Mouse (Mus musculus) R1 (cell line): Measurements from ENCODE around the gene Ly6g6c.
A peak's percentile ranks its signal among the peaks of the same experiment; 100 is the strongest.

Experiments used
- DNase-seq: peaks from one replicate; pipeline ENCODE4 v3.0.0-alpha.2; 2018; ENCODE audit warnings: low read depth, low spot score

Ly6g6c gene

GRCm38 (mm10) chr17:35064951-35065947 is at the start of gene Ly6g6c:
Ly6g6c (plus strand) TSS chr17:35065388.
- peak; percentile 94 for DNase-seq

DNA sequence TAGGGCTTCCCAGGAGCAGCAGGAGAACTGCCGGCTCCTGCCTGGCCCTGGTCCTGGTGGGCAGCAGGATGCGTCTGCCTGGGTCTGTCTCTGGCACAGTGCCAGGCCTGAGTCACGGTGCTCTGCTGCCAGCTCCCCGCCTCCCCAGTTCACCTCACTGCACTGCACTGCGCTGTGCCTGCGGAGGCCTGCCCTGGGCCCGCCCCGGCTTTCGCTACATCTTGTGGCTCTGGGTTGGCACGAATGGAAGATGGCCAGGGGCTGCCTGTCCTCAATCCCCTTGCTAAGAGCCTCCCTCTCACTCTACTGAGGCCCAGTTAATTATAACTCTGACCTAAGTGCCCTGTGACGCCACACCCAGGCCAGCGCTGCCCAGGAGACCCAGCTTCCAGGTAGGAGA is 48.8 kb upstream of the Ly6g6c start, which contains the start of gene Vwa7:
TSS of gene Vwa7 (plus strand) at position 204 of the 400 bp plus-strand sequence.
- no peak for DNase-seq

DNA sequence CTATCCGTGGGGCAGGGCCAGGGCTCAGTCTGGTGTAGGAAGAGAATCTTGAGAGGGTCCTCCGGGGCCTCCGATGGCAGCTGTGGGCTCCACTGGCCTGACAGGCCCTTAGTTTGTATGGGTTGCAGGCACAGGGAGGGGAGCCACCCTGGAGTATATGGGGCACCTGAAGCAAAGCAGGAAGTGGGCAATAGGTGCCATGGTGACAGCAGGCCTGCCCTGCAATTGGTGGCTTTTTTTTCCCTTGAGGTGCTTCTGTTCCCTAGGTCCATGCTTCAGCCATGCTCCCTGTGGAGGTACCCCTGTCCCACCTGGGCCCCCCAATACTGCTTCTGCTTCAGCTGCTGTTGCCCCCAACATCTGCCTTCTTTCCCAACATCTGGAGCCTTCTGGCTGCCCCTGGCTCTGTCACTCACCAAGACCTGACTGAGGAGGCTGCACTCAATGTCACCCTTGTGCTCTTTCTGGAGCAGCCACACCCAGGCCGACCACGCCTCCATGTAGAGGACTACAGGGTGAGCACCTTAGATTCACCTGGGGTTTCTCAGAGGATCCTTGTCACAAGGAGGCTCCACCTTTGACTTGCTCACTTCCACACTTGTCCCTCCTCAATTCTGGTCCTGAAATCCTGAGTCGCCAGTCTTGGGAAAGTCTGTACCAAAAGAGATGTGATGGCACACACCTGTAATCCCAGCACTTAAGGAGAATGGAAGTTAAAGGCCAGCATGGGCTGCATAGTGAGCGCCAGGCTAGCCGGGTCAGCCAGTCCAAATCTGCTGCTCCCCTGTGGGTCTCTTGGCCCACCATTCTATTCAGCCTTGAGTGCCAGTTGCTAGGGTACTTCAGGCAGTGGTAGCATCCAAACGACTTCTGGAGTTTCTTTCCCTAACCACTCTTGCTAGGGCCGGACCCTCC is 48.1 kb upstream of the Ly6g6c start:
- no peak for DNase-seq

GRCm38 (mm10) chr17:35017706-35018030 is 47.5 kb upstream of the Ly6g6c start:
- DNase-seq, result no peak

DNA sequence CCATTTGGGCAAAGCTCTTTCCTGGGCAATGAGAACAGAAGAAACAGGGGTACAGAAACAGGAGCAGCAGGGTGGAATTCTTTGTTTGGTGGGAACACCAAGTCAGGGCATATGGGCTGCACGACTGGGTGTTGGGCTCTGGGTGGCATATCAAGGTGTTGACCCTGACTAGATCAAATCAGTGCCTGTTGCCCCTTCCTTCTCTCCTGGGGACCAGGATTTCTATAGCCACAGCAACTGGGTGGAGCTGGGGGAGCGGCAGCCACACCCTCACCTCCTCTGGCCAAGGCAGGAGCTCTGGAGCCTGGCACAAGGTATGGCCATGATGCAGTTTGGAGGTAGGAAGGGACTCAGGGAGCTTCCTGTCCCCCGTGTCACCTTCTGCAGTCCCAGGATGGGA is 47.0 kb upstream of the Ly6g6c start:
- no peak for DNase-seq

DNA sequence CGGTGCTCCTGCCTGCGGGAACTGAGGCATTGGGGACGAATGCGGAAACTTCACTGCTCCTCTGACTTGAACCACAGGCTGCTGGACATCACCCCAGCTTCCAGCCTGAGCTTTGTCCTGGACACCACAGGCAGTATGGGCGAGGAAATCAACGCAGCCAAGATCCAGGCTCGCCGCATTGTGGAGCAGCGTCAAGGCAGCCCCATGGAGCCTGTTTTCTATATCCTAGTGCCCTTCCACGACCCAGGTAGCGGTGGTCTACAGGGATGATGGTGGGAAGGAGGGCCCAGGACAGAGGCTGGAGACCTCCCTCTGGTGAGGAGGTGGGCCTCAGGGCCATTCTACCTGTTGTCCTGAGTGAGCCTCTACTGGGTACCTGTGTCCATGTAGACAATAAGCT is 45.3 kb upstream of the Ly6g6c start:
- no peak for DNase-seq

DNA sequence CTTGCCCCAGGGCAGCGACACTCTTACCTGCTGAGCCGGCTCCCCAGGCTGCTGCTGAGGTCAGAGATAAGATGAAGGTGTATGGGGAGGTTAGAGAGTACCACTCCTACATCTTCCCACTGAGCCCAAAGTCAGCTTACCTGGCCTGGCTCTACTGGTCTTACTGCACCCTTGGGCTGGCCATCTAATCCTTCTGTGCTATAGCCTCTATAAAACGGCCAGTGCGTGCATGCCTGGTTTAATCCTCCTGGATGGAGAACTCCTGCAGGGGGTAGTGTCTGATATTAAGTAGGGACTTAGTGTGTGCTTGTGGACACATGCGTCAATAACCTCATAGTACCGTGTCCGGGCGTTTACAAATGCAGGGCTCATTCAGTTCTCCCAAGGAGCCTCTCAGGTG is 44.6 kb upstream of the Ly6g6c start:
- DNase-seq, result no peak

DNA sequence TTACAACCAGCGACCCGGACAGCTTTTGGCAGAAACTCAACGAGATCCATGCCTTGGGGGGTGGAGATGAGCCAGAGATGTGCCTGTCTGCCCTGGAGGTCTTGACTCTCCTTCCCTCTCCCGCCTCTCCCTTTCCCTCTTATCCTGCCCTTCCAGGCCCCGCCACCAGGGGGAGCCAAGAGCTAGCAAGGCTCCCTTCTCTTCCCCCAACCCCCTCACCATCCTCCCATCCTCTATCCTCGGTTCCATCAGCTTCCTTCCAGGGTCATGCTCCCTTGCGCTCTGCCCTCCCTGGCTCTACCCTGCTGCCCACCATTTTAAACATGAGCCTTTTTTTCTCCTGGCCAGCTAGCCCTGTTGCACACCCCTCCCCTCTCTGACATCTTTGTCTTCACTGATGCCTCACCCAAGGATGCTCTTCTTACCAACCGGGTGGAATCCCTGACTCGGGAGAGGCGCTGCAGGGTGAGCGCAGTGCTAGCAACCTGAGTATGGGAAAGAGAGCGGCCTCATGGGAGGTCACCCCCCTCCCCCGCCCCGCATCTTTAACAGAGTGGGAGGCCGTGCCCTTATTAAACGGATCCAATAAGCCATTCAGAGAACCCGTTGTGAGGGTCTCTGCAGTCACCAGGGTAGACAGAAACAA is 43.9 kb upstream of the Ly6g6c start:
- DNase-seq, result peak; percentile 83

DNA sequence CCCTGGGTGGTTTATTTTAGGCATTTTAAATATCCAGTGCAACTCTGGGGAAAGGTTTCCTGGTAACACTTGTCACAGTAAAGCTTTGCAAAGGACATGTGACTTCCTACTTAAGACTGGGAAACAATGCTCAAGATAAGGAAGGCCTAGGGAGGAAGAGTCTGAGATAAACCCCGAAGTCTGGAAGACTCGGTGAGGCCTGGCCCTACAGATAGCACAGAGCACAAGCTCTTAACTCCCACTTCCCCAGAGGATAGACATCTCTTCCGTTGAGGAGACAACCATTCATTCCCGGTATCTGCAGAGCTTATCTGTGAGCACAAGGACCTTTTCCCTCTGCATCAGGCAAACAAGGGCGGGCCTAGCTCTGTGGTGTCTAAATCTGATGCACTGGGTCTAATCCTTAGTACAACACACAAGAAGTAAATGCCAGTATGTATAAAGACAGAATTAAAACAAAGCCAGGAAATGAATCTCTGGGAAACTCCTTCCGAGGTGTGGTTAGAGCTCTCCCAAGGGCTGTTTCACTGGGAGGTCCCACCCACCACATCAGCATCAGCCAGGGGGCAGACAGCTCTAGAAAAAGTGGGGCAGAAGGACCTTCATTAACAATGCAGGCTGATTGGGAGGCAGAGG is 43.2 kb upstream of the Ly6g6c start:
- no peak for DNase-seq

DNA sequence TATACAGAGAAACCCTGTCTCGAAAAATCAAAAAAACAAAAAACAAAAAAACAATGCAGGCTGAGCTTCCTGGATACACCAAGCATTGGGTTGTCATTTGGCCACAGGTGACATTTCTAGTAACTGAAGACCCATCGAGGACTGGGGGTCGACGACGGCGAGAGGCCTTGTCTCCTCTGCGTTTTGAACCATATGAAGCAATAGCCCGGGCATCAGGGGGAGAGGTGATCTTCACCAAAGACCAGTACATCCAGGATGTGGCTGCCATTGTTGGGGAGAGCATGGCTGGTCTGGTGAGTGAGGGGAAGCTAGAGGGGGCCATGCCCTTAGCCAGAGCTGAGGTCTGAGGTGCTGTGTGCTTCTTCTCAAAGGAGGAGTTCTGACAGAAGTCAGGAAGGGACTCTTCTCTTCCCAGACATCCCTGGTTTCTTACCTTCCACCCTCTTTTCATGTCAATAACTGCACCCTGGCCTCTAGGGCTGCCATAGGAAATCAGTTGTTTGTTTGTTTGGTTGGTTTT is 42.6 kb upstream of the Ly6g6c start:
- no peak for DNase-seq

- no peak for DNase-seq
These were observed 42.0 kb upstream of the Ly6g6c start for GRCm38 (mm10) chr17:35023221-35023620.

DNA sequence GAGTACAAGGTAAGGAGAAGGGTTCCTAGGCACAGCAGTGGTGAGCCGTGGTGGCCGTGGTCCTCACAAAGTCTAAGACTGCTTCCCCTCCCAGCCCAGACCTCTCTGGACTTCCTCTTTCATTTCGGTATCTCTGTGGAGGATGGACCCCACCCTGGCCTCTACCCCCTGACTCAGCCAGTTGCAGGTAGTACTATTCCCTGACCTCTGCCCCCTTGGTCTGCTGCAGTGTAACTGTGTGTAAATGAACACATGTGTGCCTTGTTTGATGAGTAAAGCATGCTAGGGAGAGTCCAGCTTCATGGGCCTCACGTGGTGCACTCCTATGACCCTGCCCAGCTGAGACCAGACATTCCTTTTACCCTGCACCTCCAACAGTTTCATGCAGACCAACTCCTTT is 41.4 kb upstream of the Ly6g6c start:
- DNase-seq, result no peak

DNA sequence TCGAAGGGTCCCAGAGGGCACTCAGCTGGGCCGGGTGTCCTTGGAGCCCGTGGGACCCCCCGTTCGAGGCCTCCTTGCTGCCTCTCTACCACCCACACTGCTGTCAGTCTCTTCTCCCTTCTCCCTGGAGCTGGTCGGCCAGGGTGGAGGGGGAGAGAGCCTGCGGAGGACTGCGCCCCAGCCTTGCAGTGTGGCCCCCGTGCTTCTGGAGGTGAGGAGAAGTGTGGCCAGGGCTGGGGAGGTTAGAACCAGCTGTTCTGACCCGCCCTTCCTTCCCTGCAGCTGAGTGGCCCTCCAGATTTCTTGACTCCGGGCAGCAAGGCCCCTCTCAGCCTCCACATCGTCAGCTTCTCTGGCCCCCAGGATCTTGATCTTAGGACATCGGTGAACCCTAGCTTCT is 40.9 kb upstream of the Ly6g6c start:
- no peak for DNase-seq

- DNase-seq, result no peak
These were observed 40.3 kb upstream of the Ly6g6c start for GRCm38 (mm10) chr17:35024691-35025488.

GRCm38 (mm10) chr17:35026206-35026605 is 39.0 kb upstream of the Ly6g6c start:
- DNase-seq, result no peak

DNA sequence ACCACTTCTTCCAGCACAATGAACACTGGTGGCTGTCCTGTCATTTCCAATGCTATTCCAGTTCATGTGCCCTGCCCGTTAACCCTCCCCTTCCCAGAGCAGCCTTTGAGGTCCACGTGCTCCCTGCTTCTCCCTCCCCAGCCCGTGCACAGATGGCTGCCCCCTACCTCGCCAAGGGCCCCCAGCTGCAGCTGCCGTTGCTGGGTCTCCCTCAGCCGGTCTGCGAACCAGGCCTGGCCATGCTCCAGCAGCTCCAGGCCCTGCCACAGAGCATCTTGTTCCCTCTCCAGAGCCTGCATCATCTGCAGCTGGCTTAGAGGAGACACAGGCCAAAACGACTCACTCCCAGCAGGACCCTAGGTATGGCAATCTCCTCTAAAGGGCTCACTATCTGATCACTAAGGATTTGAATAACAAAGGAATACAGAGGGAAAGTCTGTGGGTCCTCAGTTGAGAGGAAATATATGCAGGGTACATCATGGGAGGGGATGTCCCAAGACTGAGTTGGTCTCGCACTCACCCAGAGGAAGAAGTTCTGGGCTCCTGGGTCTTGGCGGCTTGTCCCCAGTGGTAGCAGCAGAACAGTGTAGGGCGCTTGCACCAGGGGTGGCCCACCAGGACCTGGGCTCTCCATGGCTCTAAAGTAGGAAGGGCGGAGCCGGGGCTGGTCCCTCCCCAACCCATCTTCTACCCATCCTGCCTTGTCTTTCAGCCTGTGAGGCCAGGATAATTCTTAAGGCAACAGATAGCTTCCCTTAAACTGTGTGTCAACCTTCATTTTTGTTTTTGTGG is 37.7 kb upstream of the Ly6g6c start, which contains the start of gene Sapcd1:
TSS of gene Sapcd1 (minus strand) at position 740 of the 792 bp plus-strand sequence.
- peak; percentile 85 for DNase-seq

- no peak for DNase-seq
These were observed 36.9 kb upstream of the Ly6g6c start for GRCm38 (mm10) chr17:35028315-35028714.

GRCm38 (mm10) chr17:35029691-35030532 is 35.3 kb upstream of the Ly6g6c start:
- DNase-seq, result no peak
